Mouse (Mus musculus) bone marrow, adult 2 months (tissue): ENCODE measurements at regions not wholly inside any gene's neighbourhood (a gene's known extent, or its start where the extent isn't known, plus 50 kb on each side); places are given as distances from the start of the nearest gene placed in this dataset.

Experiments used
- CTCF ChIP-seq: fragments of 200-500 bp; IDR thresholded peaks from 2 replicates; pipeline ENCODE4 v1.5.1; 2011; ENCODE audit warnings: low read length, control low read depth; ENCODE audit not compliant: control insufficient read depth, insufficient read depth
- POLR2A ChIP-seq: fragments of 200-500 bp; IDR thresholded peaks from 2 replicates; pipeline ENCODE4 v1.6.1; 2011; ENCODE audit warnings: low read depth, mild to moderate bottlenecking, control low read depth, low read length, borderline replicate concordance; ENCODE audit not compliant: control insufficient read depth

- TF ChIP-seq CTCF (no peak), POLR2A (no peak)
Observed at GRCm38 (mm10) chr16:87067523-87067922, 286.5 kb upstream of the N6amt1 start.
